Mouse (Mus musculus) left cerebral cortex, adult 11 months (tissue): ENCODE measurements around the gene Lbp.

Experiments
- DNase-seq: peaks from one replicate; pipeline ENCODE4 v3.0.0; 2022; ENCODE audit warnings: low spot score

The Lbp gene

DNA sequence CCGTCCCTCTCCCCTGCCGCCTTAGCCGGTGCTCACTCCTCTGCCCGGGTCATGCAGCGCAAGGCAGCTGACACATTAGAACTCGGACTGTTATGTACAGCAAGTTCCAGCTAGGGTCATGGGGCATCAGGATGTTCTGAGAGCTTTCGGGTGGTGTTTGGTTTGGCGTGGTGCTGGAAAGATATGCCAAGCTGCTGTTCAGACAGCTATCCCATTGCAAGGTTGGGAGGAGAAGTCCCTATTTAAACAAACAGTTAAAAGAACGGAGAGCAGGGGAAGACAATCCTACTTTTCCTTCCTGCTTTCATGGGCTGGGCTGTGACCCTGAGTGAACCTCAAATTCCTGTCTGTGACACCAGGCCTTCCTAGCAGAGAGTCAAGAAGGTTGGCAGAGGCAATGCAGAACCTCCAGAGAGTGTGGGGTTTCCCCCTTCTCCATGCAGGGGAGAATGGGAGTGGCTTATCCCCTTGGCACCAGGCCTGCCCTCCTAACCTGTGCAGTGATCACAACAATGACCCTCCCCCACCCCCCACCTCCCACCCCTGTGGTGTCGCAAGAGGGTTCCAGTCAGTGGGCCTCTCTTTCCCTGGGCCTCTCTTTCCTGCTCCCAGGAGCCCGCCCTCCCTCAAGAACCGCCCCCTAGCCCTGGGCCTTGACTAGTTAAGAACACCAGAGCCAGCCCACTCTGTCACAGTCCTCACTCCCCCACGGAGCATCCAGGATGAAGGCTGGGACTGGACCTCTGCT, at the start of gene Lbp:
Lbp (plus strand) TSS at position 546 of the 748 bp plus-strand sequence.
- DNase-seq = no peak

DNA sequence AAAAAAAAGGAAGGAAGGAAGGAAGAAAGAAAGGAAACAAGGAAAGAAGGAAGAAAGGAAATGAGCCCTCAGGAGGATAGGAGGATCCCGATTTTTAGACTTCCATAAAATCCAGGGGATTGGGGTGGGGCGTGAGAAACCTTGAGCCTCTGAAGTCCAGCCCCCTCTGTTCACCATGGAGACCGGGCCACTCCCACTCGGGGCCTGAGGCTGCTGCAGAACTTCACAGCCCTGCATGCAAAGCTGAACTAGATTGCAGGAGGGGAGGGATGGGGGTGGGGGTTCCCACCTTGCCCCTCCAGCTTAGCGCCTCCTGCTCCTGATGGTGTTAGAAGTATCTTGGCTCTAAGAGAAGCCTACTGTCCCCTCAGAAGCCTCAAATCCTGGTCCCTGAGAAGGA, 49.4 kb upstream of the Lbp start:
- DNase-seq = no peak

DNA sequence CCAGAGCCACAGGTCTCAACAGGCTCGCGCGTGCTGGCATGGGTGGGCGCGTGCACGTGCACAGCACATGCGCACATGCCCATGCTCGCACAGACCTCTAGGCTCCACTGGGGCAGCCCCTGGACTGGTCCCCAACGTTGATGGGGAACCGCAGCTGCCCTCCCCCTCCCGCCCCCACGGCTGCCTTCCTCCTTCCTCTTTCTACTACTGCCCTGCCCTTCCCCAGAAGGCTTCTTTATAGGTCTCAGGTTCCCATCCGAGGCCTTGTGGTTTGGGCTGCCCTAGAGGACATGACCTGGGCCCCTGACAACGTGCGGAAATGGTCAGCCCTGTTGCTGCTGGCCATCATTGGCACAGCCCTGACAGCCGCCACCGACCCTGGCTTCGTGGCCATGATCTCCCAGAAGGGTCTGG, 48.3 kb upstream of the Lbp start, which contains the start of gene Bpi:
Bpi (plus strand) TSS at position 90 of the 414 bp plus-strand sequence.
- no peak for DNase-seq

DNA sequence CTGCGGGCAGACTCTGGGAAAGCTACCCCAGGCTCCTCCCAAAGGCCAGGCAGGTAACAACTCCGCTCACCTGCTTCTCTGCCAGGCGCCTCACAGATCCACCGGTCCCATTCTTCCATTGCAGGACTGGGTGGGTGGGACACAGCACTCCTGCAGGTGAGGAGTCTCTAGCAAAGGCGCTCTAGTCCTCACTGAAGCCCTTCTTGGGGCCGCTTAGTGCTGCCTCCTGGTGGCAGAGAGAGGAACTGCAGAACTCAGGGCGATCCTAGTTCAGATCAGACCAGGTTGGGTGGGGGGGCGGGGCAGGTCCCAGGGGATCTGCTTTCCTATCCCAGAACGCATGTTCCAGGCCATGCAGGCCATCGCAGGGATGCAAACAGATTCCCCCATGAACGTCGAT, 47.5 kb upstream of the Lbp start:
- DNase-seq = no peak

DNA sequence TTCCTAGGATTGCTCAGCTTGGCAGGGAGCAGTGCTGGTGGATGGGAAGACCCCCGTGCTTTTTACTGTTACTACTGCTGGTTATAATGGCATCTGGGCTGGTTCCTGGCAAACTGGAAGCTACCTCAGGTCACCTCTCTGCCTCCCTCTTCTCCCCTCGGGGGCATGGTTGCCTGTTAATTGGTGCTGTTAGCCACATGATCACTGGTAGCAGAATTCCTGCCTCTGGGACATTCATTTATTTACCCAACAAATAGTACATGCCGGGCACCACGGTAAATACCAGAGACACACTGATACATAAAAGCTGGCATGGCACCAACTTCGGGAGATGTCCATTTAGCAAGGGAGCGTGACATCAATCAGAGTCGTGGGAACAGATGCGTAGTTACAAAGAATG, 46.8 kb upstream of the Lbp start:
- DNase-seq = no peak

DNA sequence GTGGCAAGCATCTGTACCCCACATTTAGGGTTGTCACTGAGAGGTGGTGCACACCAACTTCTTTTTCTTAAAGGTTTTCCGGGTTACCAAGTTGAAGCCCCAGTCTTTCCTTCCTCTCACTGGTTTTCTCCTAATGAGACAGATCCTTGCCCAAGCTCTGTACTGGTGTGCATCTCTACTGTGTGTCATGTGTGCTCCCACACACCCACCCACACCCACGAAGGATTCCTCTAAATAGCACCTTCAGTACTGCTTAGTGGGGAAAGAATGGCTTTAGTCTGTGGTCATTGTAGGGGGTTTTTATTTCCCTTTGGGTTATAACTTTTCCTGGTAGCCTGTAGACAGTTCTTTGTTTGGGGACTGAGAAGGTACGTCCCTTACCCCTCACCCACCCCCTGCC, 41.4 kb upstream of the Lbp start:
- DNase-seq = no peak

DNA sequence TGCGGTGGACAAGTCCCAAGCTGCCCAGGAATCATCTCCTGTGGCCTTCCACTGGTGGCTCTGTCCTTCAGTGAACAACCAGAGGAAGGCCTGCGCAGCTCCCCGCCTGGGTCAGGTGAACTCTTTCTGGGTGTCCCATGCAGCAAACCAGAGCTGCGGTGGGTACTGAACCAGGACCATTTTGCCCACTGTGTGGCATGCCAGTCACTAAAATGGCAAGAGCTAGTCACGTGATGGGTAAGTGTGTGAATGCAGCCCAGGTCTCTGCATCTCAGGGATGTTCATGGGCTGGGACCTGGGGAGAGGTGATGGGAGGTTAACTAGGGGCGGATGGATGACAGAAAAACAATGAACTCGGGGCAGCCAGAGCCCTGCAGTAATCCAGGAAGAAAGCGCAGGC, 36.3 kb upstream of the Lbp start:
- DNase-seq = no peak

DNA sequence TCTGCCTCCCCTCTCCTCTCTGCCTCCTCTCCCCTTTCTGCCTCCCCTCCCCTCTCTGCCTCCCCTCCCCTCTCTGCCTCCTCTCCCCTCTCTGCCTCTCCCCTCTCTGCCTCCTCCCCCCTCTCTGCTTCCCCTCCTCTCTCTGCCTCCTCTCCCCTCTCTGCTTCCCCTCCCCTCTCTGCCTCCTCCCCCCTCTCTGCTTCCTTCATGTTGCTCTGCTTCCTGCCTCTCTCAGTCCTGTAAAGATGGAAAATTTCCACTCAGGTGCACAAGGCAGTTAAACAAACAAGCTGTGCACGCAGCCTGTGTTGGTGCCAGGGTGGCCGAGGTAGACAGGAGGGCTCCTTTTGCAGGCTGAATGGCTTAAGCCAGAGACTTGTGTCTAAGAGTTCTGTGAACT, 32.6 kb upstream of the Lbp start:
- no peak for DNase-seq

DNA sequence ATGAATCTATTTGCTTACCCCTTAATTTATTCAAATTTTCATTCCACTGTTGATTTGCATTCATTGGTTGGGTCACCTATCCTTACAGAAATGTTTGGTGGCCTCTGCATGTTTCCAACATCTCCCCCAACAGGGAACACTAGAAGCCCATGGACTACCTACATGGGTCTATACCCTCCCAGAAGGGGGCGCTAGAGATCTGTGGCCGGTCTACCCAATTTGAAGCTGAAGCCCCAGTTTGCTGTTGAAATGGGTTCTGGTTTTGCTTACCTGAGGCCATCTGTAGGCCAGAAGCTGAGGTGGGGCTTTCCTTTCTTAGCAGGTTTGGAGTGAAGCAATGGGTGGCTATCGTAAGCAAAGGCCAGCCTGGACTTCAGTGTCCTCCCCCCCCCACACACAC, 30.9 kb upstream of the Lbp start:
- DNase-seq = no peak

DNA sequence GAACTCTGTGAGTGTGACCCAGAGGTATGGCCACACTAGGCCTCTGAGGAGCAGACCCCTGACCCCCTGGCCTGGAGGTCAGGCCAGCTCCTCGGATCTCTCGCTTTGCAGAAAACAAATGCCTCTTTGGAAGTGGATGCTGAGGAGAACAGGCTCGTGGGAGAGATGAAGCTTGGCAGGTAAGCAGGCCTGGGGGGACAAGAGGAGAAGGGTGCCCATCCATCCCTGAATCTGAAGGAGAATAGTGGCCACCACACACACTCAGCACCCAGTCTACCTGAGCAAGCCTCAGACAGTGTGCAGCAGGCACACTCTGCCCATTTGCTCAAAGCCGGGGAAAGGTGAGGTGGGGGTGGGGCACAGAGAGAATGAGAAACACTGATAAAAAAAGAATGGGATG, 30.5 kb upstream of the Lbp start:
- no peak for DNase-seq

DNA sequence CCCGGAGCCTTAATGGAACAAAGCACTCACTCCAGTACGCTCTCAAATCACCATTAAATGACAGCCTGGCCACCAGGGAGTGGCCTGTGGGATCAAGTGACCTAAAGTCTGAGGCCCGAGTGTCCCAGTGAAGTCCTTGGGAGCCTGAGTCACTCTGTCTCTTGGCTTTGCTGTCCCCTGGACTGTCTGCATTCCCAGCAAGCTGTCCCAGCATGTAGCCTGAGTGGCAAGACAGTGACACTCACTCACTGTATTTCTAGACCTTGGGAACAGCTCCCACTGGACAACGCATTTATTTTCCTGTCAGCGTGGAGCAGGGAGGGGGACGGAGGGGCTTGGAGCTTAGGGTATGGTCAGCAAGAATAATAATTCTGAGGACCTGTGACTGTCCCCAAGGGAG, 29.8 kb upstream of the Lbp start:
- no peak for DNase-seq

DNA sequence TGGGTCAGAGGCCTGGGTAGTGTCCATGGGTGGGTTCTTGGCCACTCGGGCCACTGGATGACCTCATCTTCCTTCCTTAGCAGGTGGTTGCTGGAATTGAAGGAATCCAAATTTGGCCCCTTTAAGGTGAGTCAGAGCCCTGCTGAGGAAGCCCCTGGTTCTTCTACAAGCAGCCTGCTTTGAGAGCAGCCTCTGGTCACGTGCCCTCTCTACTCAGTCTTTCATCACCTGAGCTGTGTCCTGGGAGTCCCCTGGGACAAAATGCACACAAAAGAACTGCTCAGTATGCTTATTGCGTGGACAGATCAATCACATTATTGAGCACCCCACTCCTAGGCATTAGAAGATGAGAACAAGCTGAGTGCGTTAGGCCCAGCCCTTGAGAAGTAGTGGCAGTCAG, 29.4 kb upstream of the Lbp start:
- DNase-seq = no peak

DNA sequence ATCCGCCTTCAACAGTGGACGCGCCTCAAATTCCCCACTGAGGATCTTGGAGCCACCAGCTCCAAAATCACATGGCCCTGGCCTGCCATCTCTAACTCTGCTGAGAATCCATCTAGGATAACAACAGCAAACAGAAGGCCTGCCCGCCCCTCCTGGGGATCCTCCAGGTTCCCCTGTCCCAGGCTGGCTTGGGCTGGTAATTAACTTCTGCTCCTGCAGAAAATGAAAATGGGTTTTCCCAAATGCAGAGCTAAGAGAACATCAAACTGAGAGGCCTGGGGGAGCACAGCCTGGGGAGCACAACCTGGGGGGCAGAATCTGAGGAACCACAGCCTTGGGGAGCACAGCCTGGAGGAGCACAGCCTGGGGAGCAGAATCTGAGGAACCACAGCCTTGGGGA, 26.6 kb upstream of the Lbp start:
- no peak for DNase-seq

DNA sequence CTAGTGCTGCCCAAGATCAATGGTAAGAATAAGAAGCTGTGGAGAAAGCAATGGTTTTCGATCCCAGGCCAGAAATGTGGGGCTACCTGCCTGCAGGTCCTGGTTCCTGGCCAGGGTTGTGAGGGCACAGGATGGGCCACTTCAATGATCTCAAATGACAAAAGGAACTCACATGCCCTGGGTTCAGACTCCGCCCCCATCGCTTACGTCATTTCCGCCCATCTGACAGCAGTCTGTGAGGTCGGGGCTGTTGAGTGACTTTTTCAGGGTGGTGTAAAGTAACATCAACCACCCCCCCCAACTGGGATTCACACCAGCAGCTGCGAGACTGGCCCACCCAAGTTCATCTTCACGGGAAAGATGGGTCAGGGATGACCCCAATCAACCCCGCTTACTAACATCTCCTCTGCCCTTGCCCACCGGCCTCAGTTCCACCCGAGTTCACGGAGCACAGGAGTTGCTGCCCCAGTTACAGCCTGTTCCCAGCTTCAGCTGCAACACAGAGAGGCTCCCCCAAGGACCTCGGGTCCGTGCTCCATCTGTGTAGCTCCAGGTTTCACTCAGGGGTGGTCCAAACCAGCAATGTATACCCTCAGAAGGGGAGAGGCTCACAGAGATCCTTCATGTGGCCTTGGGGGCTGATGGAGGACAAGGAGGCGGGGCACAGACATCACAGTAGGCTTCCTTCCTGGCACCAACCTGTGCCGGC, 24.6 kb upstream of the Lbp start:
- DNase-seq = no peak

DNA sequence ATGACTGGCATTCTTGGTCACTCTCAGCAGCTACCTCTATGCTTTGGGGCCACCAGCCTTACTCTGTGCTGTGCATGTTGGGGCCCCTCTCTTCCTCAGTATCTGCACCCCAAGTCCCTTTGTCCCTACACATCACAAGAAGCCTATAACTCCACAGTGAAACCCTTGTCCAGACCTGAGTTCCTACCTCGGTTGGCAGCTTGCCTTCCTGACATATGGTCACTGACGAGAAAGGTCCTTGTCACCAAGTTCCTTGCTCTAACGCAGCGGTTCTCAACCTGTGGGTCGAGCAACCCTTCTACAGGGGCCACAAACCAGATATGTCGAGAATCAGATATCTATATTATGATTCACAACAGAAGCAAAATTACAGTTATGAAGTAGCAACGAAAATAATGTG, 23.2 kb upstream of the Lbp start:
- DNase-seq = no peak

DNA sequence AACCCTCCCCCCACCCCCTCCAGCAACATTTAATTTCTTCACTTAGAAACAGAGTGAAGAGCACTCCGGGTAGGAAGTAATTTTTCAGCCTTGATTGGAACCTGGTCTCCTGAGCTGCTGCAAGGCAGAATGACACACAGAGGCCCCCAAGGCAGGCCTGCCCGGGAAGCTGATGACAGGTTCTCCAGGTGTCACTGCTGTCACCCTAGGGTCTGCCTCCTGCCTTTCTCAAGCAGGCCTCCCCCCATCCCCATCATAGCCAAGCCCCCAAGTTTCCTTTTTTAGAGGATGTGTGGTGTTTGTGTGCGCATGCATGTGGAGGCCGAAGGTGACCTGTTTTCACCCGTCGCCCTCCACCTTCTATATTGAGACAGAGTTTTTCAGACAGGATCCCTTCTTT, 22.5 kb upstream of the Lbp start:
- no peak for DNase-seq

DNA sequence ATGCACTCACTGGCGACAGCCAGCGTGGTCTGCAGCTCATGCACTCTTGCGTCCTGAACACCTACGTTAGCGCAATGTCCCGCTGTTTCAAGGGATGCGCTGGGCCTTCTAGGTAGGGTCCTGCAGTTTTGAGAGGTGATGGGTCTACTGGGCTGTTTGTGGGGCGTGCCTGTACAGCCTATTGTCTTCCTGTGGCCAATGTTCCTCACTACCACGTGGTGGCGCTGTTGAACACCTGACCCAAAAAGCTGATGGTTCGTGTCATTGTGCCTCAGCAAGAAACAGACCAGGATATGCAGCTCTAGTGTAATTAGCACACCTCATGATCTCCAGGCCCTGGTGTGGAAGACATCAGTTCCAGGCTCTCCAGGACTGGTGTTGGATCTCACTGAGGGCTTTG, 21.7 kb upstream of the Lbp start:
- DNase-seq = no peak

DNA sequence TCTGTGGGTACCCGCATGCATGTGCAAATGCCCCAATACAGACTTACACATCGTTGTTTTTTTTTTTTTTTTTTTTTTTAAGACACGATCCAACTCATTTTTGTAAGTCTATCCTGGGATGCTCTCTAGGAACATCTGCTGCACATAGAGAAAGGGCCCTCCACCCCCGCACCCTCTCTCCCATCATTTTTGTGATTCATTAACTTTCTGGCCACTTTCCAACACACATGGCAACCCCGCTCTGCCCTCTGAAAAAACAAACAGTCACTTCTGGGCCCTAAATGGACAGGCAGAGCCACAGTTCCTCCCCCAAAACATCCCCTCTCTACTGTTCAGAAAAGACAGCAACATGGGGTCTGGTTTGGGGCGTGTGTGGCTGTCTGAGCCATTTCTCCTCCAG, 20.6 kb upstream of the Lbp start:
- DNase-seq = no peak

DNA sequence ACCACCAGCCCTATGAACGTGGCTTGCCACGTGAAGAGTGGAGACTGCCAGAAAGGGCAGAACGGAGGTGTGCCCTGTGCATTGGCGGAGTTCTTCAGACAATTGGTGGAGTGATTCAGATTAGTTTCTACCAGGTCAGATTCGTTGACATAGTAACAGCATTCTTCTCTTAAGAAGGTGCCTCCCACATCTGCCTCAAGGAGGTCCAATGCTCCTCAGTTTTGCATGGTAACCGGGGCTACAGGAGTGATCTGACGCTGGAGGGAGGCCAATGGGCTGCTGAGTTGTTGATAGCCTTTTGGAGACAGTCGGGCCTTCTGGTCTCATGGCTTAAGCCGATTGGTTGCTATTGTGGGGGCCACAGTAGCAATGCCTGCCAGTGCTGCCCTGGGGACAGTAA, 10.6 kb upstream of the Lbp start:
- peak; percentile 14 for DNase-seq

DNA sequence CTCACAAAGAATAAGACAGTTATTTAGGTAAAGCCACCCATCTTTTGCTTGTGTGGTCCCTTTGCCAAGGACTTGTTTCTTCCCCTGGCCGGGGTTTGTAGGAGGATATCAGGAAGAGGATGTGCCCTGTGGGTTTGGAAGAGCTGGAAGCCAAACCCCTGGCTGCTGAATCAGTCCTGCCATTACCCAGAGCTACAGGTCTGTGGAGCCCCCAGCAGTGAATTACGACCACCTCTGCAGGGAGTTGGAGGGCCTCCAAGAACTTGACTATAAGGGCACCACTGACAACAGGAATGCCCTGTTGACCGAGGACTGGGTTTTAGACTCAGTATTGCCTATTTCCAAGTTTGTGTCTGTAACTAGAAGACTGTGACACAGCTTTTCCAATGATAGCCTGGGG, 7.1 kb upstream of the Lbp start:
- DNase-seq = no peak

DNA sequence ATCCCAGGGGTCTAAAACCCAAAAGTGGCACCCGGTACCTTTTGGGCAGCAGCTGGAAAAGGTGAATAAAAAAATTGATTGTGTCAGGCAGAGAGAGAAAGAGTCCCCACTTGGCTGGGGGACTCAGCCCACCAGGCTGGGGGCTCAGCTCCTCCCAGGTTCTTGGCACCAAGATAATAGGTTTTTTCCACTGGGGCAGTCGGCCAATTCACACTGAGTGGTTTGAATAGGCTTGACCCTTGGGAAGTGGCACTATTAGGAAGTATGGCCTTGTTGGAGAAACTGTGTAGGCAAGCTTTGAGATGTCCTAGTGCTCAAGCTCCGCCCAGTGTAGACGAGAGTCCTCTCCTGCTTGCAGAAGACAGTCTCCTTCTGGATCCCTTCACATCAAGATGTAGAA, 6.6 kb upstream of the Lbp start:
- DNase-seq = no peak

DNA sequence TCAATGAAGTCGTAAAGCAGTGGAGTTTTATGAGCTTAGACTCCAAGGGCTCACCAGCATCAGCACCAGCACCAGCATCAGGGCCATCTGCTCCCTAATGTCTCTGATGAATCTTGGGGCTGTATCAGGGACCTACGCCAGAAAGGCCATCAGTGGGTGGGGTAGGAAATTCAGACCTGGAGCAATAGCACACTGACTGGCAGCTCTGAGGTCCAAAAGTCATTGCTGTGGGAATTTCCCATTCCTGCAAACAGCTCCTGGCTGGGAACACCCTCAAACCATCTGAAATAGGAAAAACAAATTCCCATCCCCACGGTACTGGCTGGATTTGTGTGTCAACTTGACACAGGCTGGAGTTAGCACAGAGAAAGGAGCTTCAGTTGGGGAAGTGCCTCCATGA, 3.5 kb upstream of the Lbp start:
- no peak for DNase-seq

DNA sequence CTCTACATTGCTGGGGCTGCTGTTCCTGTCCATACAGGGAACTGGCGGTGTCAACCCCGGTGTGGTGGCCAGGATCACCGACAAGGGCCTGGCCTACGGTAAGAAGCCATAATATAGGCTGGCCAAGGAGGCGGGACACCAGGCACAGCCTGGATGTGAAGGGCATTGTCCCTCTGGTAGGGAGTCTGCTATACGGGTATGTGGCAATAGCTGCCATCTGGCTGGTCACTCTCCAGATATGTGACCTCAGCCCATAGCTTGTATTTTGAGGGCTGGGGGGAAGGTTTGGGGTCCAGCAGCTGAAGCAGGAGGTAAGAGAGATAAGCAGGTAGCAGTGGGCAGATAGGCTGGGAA, 380 bp downstream of the Lbp start:
- no peak for DNase-seq

DNA sequence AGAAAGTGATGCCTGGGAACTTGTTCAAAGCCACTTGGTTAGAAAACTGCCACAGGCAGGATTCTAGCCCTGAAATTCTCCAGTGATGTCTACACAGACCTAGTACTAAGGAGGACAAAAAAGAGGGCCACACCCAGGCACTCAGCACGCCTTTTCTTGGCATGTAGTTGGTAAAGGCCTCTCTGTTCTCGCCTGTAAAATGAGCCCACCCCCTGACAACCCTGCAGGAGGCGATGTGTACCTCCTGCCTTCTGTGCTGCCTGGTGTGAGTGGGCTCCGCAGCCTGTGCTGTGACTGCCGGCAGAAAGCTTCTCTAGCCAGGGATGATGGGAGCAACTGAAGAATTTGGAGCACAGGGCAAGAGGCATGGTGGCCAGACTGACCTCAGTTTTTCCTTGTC, 2.0 kb downstream of the Lbp start:
- DNase-seq = no peak
